Mouse (Mus musculus) lung, postnatal 4 days (tissue): ENCODE results near the gene Pram1.
A peak's percentile ranks its signal among the peaks of the same experiment; 100 is the strongest.
"Not testable (repeated sequence)": the region's sequence is repeated elsewhere in the genome, so short reads cannot be mapped to it uniquely, and the experiment has no call there.

ENCODE experiments used
- DNase-seq, 2 experiments: peaks; one replicate each; pipeline ENCODE4 v3.0.0; 2021

Pram1 gene

DNA sequence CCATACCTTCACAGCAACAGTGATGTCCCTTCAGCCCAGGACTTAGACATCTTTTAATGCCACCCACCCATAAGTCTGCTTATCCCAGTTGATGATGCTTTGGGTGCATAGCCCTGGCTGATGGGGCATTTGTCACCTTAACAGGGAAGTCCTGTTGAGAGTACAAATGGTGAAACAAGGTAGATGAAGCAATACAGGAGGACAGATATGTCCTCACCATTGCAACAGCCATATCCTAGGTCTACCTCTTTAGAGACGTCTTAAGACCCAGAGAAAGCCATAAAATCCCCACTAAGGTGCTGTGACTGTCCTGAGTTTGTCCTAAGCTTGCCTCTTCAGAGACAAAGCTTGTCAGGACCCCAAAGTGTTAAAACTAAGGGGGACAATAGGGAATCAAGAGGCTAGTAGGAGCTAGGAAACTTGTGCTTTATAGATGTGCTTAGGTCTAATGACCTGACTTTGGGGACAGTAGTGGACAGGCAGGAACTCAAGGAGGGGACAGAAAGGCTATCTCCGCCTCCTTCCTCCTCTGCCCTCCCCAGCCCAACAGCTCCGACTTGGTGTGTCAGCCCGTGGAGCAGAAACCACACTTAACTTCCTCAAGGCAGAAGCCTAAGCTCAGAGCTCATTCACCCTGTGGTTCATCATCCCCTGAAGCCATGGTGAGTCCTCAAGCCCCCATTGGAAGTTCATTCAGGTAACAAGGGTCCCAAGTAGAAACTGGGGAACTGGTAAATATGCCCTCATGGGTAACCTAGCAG, at the start of gene Pram1:
Gene Pram1 (plus strand): TSS at position 541 of the 761 bp plus-strand sequence.
- peak in 1 of 2 experiments; percentile 28 for DNase-seq

- no peak for DNase-seq
Observed at GRCm38 (mm10) chr17:33597271-33597670, 40.6 kb upstream of the Pram1 start.

GRCm38 (mm10) chr17:33598506-33598905, 39.4 kb upstream of the Pram1 start:
- no peak for DNase-seq

DNA sequence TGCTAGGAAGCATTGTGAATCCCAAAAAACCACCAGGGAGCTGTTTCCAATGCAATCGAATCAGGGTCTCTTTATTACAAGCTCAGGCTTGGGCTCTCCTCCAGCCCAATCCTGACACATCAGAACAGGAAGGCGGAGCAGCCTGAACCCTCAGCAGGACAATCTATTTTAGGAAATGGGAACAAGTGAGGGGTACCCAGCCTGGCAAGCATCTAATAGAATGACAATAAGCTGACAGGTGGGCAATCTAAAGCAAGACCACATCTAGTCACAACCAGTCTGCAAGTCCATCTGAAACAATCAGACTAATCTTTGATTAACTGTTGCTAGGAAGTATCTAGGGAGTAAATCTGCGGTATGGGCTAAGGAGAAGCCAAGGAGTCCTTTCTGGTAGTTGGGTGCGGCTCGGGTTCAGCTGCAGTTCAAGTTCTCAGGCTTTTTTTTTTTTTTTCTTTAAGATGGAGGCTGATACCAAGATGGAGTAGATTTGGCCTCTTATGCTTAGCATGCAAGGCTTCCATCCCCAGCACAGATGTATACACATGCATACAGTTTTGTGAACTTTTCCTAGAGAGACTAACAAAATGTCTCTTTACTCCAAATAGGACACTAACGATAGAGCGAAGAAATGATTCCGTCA, 37.9 kb upstream of the Pram1 start:
- no peak for DNase-seq

- DNase-seq = no peak
Observed at GRCm38 (mm10) chr17:33600831-33601230, 37.0 kb upstream of the Pram1 start.

GRCm38 (mm10) chr17:33601947-33602346, 35.9 kb upstream of the Pram1 start:
- no peak for DNase-seq

- no peak for DNase-seq
Observed at GRCm38 (mm10) chr17:33607273-33607672, 30.6 kb upstream of the Pram1 start.

GRCm38 (mm10) chr17:33610548-33610947, 27.3 kb upstream of the Pram1 start:
- no peak for DNase-seq

GRCm38 (mm10) chr17:33613726-33614125, 24.1 kb upstream of the Pram1 start:
- DNase-seq = not testable (repeated sequence)

DNA sequence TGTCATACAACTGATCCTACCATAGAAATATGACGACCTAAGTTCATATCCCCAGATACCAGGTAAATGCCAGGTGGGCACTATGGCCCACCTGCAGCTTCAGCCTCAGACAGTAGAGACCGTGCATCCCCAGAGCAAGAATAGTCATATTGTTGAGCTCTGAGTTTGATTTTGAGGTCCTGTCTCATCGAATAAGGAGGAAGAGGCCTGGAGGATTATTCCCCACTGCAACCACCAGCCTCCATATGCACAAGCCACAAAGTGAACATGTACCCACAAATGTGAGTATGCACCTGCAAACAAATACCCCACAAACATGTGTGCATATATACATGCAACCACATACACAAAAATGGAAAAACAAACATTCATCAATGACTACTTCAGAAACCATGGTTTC, 10.6 kb upstream of the Pram1 start:
- no peak for DNase-seq

- peak; percentile 92 to 94 for DNase-seq
Observed at GRCm38 (mm10) chr17:33628621-33629486, 9.0 kb upstream of the Pram1 start, which contains the start of gene Zfp414. Gene Zfp414 (plus strand): TSS chr17:33629090.

DNA sequence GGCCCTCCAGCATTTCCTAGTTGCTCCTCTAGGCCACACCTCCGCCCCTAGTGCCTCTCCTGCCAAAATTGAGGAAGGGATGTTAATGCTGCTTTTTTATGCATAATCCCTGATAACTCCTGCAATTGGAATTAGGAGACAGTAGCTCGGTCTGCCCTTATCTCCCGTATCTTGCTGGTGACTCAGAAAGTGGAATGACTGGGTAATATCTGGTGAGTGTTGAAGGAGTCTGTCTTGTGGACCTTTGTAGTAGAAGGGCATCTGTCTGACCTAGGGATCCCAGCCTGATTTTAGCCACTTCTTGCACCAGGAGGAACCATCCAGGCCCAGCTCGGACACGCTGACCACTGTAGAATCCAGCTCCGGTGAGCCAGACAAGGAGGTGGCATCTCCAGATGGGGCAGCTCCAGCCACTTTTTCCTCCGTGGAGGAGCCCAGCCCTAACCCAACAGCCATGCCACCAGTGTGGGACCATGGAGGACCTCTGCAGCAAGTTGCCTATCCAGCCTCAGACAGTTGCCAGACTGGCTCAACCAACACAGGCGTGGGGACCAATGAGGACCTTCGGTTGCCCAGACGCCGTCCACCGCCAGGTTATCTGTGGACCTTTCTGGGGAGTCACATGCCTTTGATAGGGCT, 8.2 kb upstream of the Pram1 start:
- peak in 1 of 2 experiments; percentile 11 for DNase-seq

DNA sequence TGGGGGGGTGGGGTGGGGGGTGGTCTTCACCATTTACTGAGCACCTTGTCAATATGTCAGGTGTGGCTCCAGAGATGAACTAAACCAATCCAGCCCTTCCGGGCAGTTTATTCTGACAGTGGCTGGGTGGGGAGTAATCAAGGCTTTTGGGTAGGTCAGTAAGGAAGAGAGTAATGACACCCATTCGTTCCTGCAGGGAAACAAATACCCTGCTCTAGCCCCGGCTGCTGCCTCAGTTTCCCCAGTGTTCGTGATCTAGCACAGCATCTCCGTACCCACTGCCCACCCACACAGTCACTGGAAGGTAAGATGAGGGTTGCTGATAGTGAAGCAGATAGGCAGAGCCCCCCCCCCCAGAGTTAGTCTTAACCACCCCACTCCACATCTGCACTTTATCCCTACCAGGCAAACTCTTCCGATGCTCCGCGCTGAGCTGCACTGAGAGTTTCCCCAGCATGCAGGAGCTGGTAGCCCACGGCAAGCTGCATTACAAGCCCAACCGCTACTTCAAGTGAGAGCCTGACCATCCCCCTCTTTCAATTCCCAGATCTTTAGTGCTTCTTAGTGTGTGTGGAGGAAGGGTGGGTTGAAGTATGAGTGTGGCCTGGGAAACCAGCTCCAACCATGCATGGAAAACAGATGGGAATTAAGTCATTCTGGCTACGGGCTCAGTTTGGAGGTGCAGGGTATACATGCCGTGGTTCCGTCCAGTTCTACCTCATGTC, 7.5 kb upstream of the Pram1 start:
- peak in 1 of 2 experiments; percentile 4 for DNase-seq

- no peak for DNase-seq
Observed at GRCm38 (mm10) chr17:33631236-33631635, 6.6 kb upstream of the Pram1 start.

GRCm38 (mm10) chr17:33631796-33632195, 6.1 kb upstream of the Pram1 start:
- DNase-seq = peak in 1 of 2 experiments; percentile 3

DNA sequence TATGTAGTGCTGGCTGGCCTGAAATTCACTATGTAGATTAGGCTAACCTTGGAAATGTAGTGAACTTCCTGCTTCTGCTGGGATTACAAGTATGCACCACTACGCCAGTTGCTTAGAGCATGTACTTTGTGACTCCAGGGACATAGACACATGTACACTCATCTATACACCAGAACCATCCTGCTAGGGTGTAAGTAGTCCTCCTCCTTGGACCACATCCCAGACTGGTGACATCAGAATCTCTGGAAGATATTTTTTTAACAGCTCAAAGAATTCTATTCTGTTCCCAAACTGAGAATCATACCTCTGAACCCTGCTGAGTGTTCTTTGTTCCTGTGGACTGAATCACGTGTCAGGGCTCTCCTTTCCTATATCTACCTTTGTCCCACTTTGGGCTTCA, 818 bp upstream of the Pram1 start:
- DNase-seq = peak in 1 of 2 experiments; percentile 9

- DNase-seq = no peak
Observed at GRCm38 (mm10) chr17:33639743-33640142, 1.9 kb downstream of the Pram1 start.

DNA sequence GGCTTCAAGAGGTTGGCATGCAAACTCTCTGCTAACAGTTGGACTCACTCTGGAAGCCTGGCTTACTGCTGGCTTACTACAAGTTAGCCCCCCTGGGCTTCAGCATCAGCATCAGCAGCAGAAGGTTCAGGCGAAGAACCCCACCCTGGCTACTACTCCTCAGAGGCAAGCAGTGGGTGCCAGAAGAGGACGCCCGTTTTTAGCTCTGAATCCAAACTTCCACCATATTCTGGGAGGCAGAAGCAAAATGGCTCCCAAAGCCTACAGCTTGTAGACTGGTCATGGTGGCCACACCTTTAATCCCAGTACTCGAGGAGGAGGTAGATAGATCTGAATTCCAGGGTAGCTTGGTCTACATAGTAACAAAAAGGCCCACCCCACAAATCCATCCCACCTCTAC, 6.2 kb downstream of the Pram1 start:
- DNase-seq = no peak

DNA sequence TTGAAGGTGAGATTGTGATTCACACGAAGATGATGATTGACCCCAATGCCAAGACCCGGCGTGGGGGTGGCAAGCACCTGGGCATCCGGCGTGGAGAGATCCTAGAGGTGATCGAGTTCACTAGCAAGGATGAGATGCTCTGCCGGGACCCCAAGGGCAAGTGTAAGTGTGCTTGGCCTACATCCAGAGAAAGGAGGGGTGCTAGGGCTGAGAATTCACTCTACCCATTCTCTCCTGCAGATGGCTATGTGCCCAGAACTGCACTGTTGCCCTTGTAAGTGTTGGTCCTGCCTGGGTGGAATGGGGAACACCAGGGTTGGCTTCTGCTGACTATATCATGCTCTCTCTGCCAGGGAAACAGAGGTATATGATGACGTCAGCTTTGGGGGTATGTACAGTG, 7.2 kb downstream of the Pram1 start:
- DNase-seq = no peak

GRCm38 (mm10) chr17:33649781-33650475, 12.1 kb downstream of the Pram1 start:
- no peak for DNase-seq

DNA sequence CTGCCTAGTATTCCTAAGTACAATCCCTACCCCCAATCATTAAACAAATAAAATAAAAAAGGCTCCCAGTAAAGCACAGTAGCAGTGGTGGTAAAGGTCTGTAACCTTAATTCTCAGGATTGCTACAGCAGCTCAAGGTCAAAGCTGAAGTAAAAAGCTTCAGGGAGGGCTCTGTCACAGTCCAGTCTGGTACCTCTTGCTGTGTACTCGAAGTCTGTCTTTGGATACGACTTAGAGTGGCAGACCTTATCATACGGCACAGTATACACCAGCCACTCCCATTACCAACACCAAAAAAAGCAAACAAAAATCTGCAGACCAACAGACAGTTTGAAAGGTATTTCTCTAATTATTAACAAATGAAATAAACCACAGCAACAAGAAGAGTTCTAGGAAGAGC, 29.0 kb downstream of the Pram1 start:
- no peak for DNase-seq

- DNase-seq = no peak
Observed at GRCm38 (mm10) chr17:33669681-33670080, 31.8 kb downstream of the Pram1 start.
